Mouse (Mus musculus): ENCODE data around the gene Cyp2b19. TPM values are rescaled to one million over a fixed set of nuclear protein-coding genes. Genes with fewer than 3 reads are reported as not detected.

The Cyp2b19 gene
- not detected in 2 replicates for polyA plus RNA-seq (2015; fragmentation: Nextera tagmentation; extraction: Ambion mirVana)

DNA sequence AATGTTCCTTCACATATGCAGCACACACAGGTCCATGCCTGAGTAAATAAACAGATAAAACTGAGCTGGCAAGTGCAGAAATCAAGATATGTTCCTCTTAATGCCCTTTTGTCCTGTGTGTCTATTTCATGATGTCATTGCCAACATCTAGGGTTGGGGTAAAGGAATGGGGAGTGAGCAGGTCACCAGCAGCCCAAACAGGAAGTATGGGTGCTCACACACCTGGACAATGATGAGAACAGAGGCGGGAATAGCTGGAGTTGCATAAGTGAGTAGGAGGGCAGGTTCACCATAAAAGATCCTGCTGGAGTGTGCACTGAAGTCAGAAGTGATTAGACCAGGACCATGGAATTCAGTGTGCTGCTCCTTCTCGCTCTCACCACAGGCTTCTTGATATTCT is at the start of gene Cyp2b19:
TSS of gene Cyp2b19 (plus strand) at position 301 of the 400 bp plus-strand sequence.
- Histone ChIP-seq H3K4me1 (replicated peaks; ENCODE audit: control insufficient read depth, insufficient read depth, low read length) (no peaks in the 10 kb centered on the region), H3K27me3 (ENCODE audit: control insufficient read depth, insufficient read depth, low read depth, low read length) (no peaks in the 10 kb centered on the region), H3K4me3 (ENCODE audit: low read length) (no peak within 1 kb of the TSS), H3K36me3 (ENCODE audit: control insufficient read depth, insufficient read depth, low read length) (no peaks in the 10 kb centered on the region), H3K9ac (ENCODE audit: low read length) (no peak within 1 kb of the TSS), H3K4me2 (ENCODE audit: low read depth, low read length) (no peak within 1 kb of the TSS), H3K27ac (ENCODE audit: low read length) (no peak within 1 kb of the TSS), H3K9me3 (ENCODE audit: control insufficient read depth, low read length) (no peaks in the 10 kb centered on the region)
- 65% methylated on average over 2 of the region's 2 CpGs for WGBS
- no peak for ATAC-seq (ENCODE audit: low read depth)

DNA sequence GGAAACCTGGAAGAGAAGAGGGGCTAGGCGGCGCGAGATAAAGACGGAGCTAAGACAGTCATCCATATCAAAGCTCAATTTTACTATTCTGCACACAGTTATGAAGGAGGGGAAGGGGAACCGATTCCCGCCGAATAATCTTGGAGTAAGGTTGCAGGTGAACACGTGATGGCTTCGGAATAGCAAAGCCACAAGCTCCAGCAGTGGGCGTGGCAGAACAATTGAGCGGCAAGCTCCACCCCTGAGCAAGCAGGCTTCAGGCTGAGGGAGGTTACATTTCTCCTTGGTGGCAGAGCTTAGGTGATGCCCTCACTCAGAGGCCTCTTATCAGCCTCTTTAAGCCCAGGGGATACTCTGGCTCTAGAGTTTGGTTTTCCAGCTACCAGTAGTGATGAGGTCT is 45.9 kb upstream of the Cyp2b19 start:
- 86% methylated on average over 11 of the region's 11 CpGs for WGBS
- no peak overlapping the region for H3K4me2 ChIP-seq (ENCODE audit: low read depth, low read length)
- no peaks in the 10 kb centered on the region for H3K9me3 ChIP-seq (ENCODE audit: control insufficient read depth, low read length)
- H3K27ac ChIP-seq (ENCODE audit: low read length): no peak overlapping the region
- H3K27me3 ChIP-seq (ENCODE audit: control insufficient read depth, insufficient read depth, low read depth, low read length): no peaks in the 10 kb centered on the region
- H3K9ac ChIP-seq (ENCODE audit: low read length): no peak overlapping the region
- no peaks in the 10 kb centered on the region for H3K4me1 ChIP-seq (replicated peaks; ENCODE audit: control insufficient read depth, insufficient read depth, low read length)
- no peak overlapping the region for H3K4me3 ChIP-seq (ENCODE audit: low read length)
- no peak for ATAC-seq (ENCODE audit: low read depth)
- H3K36me3 ChIP-seq (ENCODE audit: control insufficient read depth, insufficient read depth, low read length): no peaks in the 10 kb centered on the region

DNA sequence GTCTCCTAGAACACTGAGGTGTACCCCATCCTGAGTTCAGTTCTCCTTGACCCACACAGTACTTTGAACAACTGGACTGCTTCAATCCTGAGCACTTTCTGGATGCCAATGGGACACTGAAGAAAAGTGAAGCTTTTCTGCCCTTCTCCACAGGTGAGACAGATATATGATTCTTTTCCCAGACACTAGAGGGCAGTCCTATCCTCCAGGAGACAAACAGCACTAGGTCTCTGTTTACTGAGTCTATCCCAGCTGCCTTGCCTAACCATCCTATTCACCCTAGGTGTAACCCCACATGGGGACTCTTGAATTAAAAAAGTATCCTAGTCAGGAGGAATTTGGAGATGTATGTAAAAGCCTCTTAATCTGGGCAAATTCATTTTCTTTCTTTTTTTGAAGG is 18.0 kb upstream of the Cyp2b19 start:
- Histone ChIP-seq H3K4me3 (ENCODE audit: low read length) (no peak overlapping the region), H3K27me3 (ENCODE audit: control insufficient read depth, insufficient read depth, low read depth, low read length) (no peaks in the 10 kb centered on the region), H3K27ac (ENCODE audit: low read length) (no peak overlapping the region), H3K9me3 (ENCODE audit: control insufficient read depth, low read length) (no peaks in the 10 kb centered on the region), H3K4me1 (replicated peaks; ENCODE audit: control insufficient read depth, insufficient read depth, low read length) (no peaks in the 10 kb centered on the region), H3K4me2 (ENCODE audit: low read depth, low read length) (no peak overlapping the region), H3K9ac (ENCODE audit: low read length) (no peak overlapping the region), H3K36me3 (ENCODE audit: control insufficient read depth, insufficient read depth, low read length) (no peaks in the 10 kb centered on the region)
- no peak for ATAC-seq (ENCODE audit: low read depth)

- 79% methylated on average over 4 of the region's 4 CpGs for WGBS
- Histone ChIP-seq H3K27ac (ENCODE audit: low read length) (no peak overlapping the region), H3K27me3 (ENCODE audit: control insufficient read depth, insufficient read depth, low read depth, low read length) (no peaks in the 10 kb centered on the region), H3K9ac (ENCODE audit: low read length) (no peak overlapping the region), H3K4me3 (ENCODE audit: low read length) (no peak overlapping the region), H3K9me3 (ENCODE audit: control insufficient read depth, low read length) (no peaks in the 10 kb centered on the region), H3K4me1 (replicated peaks; ENCODE audit: control insufficient read depth, insufficient read depth, low read length) (no peaks in the 10 kb centered on the region), H3K36me3 (ENCODE audit: control insufficient read depth, insufficient read depth, low read length) (no peaks in the 10 kb centered on the region), H3K4me2 (ENCODE audit: low read depth, low read length) (no peak overlapping the region)
- no peak for ATAC-seq (ENCODE audit: low read depth)
These were observed 13.0 kb upstream of the Cyp2b19 start for GRCm38 (mm10) chr7:26743948-26744347.

DNA sequence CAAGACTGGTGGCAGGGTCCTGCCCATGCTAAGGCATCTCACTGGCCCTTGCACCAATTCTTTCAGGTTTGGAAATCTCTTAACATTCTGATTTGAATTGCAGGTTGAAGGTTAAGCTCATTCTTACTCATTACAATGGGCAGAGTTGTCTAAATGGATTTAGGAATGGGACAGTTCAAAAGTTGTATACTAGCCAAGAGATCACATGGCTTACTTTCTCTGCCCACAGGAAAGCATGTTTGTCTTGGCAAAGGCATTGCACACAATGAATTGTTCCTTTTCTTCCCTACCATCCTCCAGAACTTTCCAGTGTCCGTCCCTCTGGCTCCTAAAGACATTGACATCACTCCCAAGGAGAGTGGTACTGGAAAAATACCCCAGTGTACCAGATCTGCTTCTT is 11.5 kb upstream of the Cyp2b19 start:
- Histone ChIP-seq H3K9ac (ENCODE audit: low read length) (no peak overlapping the region), H3K4me2 (ENCODE audit: low read depth, low read length) (no peak overlapping the region), H3K36me3 (ENCODE audit: control insufficient read depth, insufficient read depth, low read length) (no peaks in the 10 kb centered on the region), H3K9me3 (ENCODE audit: control insufficient read depth, low read length) (no peaks in the 10 kb centered on the region), H3K27ac (ENCODE audit: low read length) (no peak overlapping the region), H3K4me1 (replicated peaks; ENCODE audit: control insufficient read depth, insufficient read depth, low read length) (no peaks in the 10 kb centered on the region), H3K4me3 (ENCODE audit: low read length) (no peak overlapping the region), H3K27me3 (ENCODE audit: control insufficient read depth, insufficient read depth, low read depth, low read length) (no peaks in the 10 kb centered on the region)
- no peak for ATAC-seq (ENCODE audit: low read depth)
- 31% methylated on average over 1 of the region's 1 CpGs for WGBS

DNA sequence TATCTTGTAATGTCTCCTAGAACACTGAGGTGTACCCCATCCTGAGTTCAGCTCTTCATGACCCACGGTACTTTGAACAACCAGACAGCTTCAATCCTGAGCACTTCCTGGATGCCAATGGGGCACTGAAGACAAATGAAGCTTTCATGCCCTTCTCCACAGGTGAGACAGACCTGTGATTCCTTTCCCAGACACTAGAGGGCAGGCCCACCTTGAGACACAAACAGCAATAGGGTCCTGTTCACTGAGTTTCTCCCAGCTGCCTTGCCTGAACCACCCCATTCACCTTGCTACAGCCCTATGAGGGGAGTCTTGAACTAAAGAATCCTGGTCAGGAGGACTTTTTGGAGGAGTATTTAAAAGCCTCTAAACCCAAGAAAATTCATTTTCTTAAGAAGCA is 10.1 kb downstream of the Cyp2b19 start:
- WGBS: 38% methylated on average over 1 of the region's 1 CpGs
- Histone ChIP-seq H3K4me1 (replicated peaks; ENCODE audit: control insufficient read depth, insufficient read depth, low read length) (no peaks in the 10 kb centered on the region), H3K9me3 (ENCODE audit: control insufficient read depth, low read length) (no peaks in the 10 kb centered on the region), H3K36me3 (ENCODE audit: control insufficient read depth, insufficient read depth, low read length) (no peaks in the 10 kb centered on the region), H3K27ac (ENCODE audit: low read length) (no peak overlapping the region), H3K4me3 (ENCODE audit: low read length) (no peak overlapping the region), H3K27me3 (ENCODE audit: control insufficient read depth, insufficient read depth, low read depth, low read length) (no peaks in the 10 kb centered on the region), H3K9ac (ENCODE audit: low read length) (no peak overlapping the region), H3K4me2 (ENCODE audit: low read depth, low read length) (no peak overlapping the region)
- ATAC-seq (ENCODE audit: low read depth): no peak

- Histone ChIP-seq H3K4me3 (ENCODE audit: low read length) (no peak overlapping the region), H3K4me1 (replicated peaks; ENCODE audit: control insufficient read depth, insufficient read depth, low read length) (no peaks in the 10 kb centered on the region), H3K9me3 (ENCODE audit: control insufficient read depth, low read length) (no peaks in the 10 kb centered on the region; the same call in 1 of the 2 replicates), H3K4me2 (ENCODE audit: low read depth, low read length) (no peak overlapping the region), H3K36me3 (ENCODE audit: control insufficient read depth, insufficient read depth, low read length) (no peaks in the 10 kb centered on the region), H3K27me3 (ENCODE audit: control insufficient read depth, insufficient read depth, low read depth, low read length) (no peaks in the 10 kb centered on the region), H3K9ac (ENCODE audit: low read length) (no peak overlapping the region), H3K27ac (ENCODE audit: low read length) (no peak overlapping the region)
- no peak for ATAC-seq (ENCODE audit: low read depth)
- WGBS: 74% methylated on average over 9 of the region's 9 CpGs
These were observed 13.0 kb downstream of the Cyp2b19 start for GRCm38 (mm10) chr7:26769881-26770470.

DNA sequence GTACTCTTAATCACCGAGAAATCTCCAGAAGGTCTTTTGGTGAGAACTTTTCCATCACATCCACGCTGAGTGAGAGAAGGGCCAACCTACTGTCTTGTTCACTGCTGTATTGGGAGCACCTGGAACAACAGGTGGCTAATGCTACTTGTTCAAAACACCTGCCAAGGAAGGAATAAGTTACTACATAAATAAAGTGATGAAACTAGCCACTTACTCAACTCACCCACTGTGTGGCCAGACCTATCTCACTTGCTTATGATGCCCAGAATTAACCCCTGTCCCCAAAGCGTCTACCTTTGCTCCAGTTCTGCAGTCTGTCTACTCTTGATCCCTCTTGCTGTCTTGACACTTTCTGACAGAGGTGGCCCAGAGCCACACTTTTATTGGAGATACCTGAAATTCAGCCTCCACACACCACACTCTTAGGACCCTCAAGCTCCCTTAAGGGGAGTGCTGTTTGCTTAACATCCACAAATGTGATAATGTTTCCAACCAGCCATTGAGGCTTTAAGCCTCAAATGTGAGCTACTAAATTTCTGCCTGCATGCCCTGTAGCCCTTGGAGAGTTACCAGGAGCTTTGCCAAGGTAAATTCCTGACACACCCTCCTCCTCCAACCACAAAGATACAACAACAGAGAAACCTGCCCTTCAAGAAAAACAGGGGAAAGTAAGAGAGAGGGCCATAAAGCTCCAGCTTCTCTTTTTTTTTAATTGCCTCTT is 16.1 kb downstream of the Cyp2b19 start:
- ATAC-seq (ENCODE audit: low read depth): peak; percentile 82
- no peaks in the 10 kb centered on the region for H3K36me3 ChIP-seq (ENCODE audit: control insufficient read depth, insufficient read depth, low read length)

GRCm38 (mm10) chr7:26775866-26776265 is 18.9 kb downstream of the Cyp2b19 start:
- peak; percentile 45; the same call in 1 of the 2 replicates for ATAC-seq (ENCODE audit: low read depth)
- no peak overlapping the region for H3K27ac ChIP-seq (ENCODE audit: low read length)
- no peaks in the 10 kb centered on the region; the same call in 1 of the 2 replicates for H3K9me3 ChIP-seq (ENCODE audit: control insufficient read depth, low read length)
- H3K9ac ChIP-seq (ENCODE audit: low read length): no peak overlapping the region
- H3K4me1 ChIP-seq (replicated peaks; ENCODE audit: control insufficient read depth, insufficient read depth, low read length): 0 out of 2 replicates have a peak, but pooled peaks cover 2% of the 10 kb centered on the region
- WGBS: 10% methylated on average over 6 of the region's 6 CpGs
- H3K27me3 ChIP-seq (ENCODE audit: control insufficient read depth, insufficient read depth, low read depth, low read length): no peaks in the 10 kb centered on the region
- no peak overlapping the region for H3K4me3 ChIP-seq (ENCODE audit: low read length)
- H3K36me3 ChIP-seq (ENCODE audit: control insufficient read depth, insufficient read depth, low read length): no peaks in the 10 kb centered on the region
- no peak overlapping the region for H3K4me2 ChIP-seq (ENCODE audit: low read depth, low read length)

More for the DNA sequence above, 16.1 kb downstream of the Cyp2b19 start:
- no peak overlapping the region for H3K9ac ChIP-seq (ENCODE audit: low read length)
- H3K4me2 ChIP-seq (ENCODE audit: low read depth, low read length): no peak overlapping the region
- H3K9me3 ChIP-seq (ENCODE audit: control insufficient read depth, low read length): no peaks in the 10 kb centered on the region; the same call in 1 of the 2 replicates
- WGBS: 66% methylated on average over 3 of the region's 3 CpGs
- no peaks in the 10 kb centered on the region for H3K27me3 ChIP-seq (ENCODE audit: control insufficient read depth, insufficient read depth, low read depth, low read length)
- no peaks in the 10 kb centered on the region for H3K4me1 ChIP-seq (replicated peaks; ENCODE audit: control insufficient read depth, insufficient read depth, low read length)
- H3K27ac ChIP-seq (ENCODE audit: low read length): peak overlapping the region; percentile 61
- H3K4me3 ChIP-seq (ENCODE audit: low read length): no peak overlapping the region

Data from lung, embryonic 16.5 days (tissue).